Mouse (Mus musculus) spleen, embryonic (tissue): ENCODE data around the gene Lama1.
"Not testable (repeated sequence)": the region's sequence is repeated elsewhere in the genome, so short reads cannot be mapped to it uniquely, and the experiment has no call there.

Source experiments
- CTCF ChIA-PET: fragments of 350-600 bp; sonication (Branson Sonifier 250); formaldehyde crosslinking; loops from one replicate; lab custom pipeline; 2022; lab: Charles Lee

Lama1 gene

DNA sequence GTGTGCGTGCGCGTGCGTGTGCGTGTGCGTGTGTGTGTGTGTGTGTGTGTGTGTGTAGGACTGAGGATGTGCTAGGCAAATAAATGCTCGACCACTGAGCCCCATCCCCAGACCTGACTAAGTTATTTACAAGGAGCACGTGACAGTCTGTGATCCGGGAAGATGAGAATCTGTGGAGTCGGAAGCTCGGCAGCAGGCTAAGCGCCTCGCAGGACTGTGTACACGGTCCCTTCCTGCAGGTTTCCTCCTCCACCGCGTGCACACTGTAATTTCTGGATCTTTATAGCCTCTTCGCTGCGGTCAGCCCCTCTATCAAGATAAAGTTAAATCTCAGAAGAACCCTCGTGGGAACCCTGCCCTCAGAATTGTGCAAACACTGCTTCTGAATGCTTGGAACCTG is 18.4 kb downstream of the Lama1 start:
- CTCF ChIA-PET: no interaction called here

DNA sequence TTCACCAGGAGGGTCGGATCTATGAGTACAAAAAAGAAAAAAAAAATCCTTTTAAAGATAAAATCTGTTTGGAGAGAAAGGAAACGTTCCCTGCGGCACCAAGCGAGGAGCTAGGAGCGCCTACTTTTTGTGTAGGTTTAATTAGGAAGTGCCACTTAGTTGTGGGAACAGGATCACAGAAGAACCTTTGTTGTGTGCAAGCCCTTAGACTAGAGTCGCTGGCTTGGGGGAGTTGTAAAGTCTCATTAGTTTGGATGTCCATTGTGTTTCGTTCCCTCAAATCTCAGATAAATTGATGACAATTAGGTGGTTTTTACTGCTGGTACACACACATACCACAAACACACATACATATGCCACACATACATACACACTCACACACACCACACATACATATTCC is 25.0 kb downstream of the Lama1 start:
- CTCF ChIA-PET: no interaction called here

DNA sequence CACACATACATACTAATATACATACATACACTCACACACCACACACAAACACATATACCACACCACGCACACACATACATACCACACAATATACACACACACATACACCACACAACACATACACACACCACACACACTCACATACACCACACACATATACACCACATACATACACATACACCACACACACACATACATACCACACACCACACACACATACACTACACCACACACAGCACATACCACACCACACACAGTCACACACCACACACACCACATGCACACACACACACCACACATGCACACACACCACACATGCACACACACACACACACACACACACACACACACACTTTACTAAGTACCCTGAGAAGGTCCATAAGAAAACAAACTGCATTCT is 25.5 kb downstream of the Lama1 start:
- CTCF ChIA-PET: no interaction called here

DNA sequence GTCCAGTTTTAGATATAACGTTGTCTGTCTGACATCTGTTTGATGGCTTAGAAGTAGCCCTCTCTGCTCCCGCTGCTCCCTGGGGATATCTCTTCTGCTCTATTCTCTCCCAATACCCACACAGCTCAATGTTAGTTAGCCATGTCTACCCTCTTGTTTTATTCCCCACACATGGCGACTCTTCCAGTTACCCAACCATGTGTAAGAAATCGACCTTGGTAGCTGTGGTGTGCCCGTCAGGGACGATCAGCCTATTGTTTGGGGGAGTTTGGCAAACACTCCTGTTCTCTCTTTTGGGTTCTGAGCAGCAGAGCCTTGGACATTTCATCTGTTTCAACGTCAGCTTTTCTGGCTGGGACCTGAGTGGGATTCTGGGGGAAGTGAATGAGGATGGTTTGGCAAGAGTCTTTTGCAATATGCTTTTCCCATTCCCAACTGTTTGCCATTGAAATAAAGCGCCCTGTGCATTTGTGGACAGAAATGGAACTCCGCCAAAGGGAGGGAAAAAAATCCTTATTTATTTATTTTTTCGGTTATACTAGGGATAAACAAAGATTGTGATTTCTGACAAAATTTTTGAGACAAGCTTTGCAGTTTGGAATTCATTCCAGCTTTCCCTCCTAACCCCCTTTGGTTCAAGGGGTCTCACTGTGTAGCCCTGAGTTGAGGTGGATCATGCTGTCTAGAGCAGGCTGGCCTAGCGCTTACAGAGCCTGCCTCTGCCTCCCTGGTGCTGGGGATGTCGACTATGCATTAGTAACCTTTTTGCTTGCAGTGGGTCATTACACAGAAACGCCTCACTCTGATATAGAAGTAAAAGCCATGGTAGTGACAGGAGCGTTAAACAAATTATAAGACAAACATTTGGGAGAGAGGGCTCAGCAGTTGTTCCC is 26.4 kb downstream of the Lama1 start:
- CTCF ChIA-PET: no interaction called here

DNA sequence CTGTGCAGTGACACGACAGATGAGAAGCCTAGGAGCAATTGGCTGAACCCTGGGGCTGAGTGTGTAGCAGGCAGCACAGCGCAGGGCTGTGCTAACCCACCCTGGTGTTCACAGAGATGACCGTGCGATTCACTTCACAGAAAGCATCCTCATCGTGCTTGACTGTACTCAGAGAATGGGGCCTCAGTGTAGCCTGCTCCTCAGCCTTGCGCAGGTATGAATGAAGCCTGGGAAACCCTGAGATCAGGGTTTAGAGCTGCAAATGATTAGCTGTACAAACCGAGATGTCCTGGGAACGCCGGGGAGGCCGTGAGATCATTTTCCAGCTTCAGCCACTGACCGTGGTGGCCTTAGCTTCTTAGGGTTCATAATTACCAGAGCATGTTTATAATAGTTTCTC is 29.5 kb downstream of the Lama1 start:
- CTCF ChIA-PET: no interaction called here

DNA sequence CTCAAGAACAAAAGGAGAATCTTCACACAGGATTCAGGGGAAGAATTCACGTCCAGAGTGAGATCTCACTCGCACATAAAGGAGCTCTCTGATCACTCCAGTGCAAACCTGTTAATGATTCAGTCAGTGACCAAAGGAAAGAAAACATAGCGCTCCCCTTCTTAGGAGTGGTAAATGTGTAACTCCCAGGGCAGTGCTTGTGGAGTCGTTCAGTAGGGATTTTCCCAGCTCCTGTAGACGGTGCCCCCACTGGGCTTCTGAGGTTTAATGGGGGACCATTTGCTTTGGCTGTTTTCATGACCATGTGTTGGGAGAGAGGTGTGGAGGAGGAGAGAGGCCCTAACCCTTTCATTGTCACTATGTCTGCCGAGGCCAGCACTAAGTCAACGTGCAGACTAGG is 31.7 kb downstream of the Lama1 start:
- CTCF ChIA-PET: no interaction called here

- CTCF ChIA-PET: no interaction called here
Observed at GRCm38 (mm10) chr17:67731096-67731495, 34.0 kb downstream of the Lama1 start.

GRCm38 (mm10) chr17:67731964-67732363 is 34.9 kb downstream of the Lama1 start:
- CTCF ChIA-PET: no interaction called here

- CTCF ChIA-PET: no interaction called here
Observed at GRCm38 (mm10) chr17:67733516-67733915, 36.5 kb downstream of the Lama1 start.

- CTCF ChIA-PET: no interaction called here
Observed at GRCm38 (mm10) chr17:67735722-67736121, 38.7 kb downstream of the Lama1 start.

DNA sequence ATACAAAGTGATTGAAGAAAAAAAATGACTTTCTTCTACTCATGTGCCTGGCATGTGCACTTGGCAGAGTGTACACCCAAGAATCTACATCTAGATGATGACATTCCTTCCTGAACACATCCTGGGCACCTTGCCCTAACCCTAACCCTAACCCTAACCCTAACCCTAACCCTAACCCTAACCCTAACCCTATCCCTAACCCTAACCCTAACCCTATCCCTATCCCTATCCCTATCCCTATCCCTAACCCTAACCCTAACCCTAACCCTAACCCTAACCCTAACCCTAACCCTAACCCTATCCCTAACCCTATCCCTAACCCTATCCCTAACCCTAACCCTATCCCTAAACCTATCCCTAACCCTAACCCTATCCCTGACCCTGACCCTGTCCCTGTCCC is 44.2 kb downstream of the Lama1 start:
- CTCF ChIA-PET: not testable (repeated sequence)

- CTCF ChIA-PET: no interaction called here
Observed at GRCm38 (mm10) chr17:67764167-67764871, 67.3 kb downstream of the Lama1 start.

- CTCF ChIA-PET: no interaction called here
Observed at GRCm38 (mm10) chr17:67773608-67774007, 76.5 kb downstream of the Lama1 start.

- CTCF ChIA-PET: no interaction called here
Observed at GRCm38 (mm10) chr17:67776764-67777163, 79.7 kb downstream of the Lama1 start.

DNA sequence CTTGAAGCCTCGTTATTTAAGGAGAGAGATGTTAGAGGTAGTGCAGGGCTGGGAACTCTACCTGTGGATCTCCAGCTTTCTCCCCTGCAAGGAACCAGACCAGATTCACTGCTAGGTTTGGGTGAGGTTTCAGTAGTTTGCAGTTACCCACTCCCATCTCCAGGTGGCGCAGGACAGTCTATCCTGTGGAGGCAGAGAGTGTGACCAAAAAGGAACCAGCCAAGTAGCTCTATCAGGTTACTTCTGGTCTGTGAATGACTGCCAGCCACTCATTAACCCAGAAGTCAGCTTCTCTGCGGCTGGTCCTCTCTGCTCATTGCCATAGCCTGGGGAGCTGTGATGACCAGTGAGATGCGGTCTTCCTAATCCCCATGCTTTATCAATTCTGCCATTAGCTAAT is 82.8 kb downstream of the Lama1 start:
- CTCF ChIA-PET: no interaction called here

GRCm38 (mm10) chr17:67791091-67791490 is 94.0 kb downstream of the Lama1 start:
- CTCF ChIA-PET: no interaction called here

DNA sequence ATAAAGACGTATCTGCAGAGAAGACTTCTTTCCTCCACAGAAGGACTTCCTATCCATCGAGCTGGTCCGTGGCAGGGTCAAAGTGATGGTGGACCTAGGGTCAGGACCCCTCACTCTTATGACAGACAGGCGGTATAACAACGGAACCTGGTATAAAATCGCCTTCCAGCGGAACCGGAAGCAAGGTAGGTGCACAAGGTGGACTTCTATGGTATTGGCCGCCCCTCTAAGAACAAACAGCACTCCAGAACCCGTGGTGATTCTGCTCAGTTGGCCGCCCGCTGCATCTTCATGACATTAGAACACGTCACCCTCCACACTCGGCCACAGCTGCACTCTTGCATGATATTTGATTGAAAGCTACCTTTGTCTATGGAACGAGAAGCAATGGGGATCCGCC is 112.1 kb downstream of the Lama1 start:
- CTCF ChIA-PET: no interaction called here

DNA sequence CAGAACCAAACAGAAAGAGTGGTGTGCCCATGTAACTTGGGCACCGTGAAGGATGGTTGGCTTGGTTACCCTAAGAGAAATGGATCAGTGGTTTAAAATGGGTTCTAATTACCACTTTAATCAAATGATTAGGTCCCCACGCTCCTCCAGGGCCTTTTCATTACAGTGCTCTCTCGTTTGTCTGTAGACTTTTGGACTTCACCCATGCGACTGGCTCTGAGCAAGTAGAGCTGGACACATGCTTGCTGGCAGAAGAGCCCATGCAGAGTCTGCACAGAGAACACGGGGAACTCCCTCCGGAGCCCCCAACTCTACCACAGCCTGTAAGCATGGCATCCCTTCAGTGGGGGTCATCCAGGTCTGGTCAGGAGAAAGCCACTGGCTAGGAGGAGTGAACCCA is 116.6 kb downstream of the Lama1 start:
- CTCF ChIA-PET: no interaction called here

- CTCF ChIA-PET: no interaction called here
Observed at GRCm38 (mm10) chr17:67815720-67816119, 118.7 kb downstream of the Lama1 start.

GRCm38 (mm10) chr17:67816916-67817315 is 119.9 kb downstream of the Lama1 start:
- CTCF ChIA-PET: no interaction called here

- CTCF ChIA-PET: no interaction called here
Observed at GRCm38 (mm10) chr17:67827431-67827830, 130.4 kb downstream of the Lama1 start.

DNA sequence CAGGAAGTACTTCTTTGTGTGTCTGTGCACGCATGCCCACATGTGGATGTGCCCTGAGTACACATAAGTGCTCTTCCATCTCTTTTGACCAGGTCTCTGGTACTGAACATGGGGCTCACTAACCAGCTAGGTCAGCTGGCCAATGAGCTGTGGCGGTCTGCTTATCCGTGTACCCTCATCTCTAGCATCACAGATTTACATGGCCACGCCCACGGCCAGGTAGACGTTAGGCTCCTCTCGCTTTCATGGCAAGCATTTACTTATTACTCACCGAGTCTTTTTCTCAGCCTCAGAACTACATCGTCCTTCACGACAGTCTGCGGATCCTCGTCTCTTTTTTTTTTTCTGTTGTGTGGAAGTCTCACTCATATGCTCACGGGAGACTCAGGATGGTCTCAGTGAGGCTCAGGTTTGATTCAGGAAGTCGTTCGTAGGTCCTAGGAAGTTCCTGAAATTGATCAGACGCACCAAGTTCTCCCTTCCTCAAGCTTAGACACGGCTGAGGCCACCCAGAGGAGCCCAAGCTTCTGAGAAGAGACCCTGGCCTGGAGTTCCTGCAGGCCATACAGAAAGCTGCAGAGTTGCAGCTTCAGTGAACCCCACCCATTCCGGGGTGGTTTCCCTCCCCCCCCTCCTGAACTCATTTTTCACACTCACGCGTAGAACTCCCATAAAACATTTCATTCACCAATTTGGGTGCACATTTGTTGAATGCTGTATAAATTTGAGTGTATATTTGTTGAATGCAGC is 139.3 kb downstream of the Lama1 start:
- CTCF ChIA-PET: no interaction called here
